9 mouse cellular contexts compared by ENCODE assay signal in genomic region chr8:69789731-69790130, GRCm38 (mm10). TPM values are rescaled to one million over a fixed set of nuclear protein-coding genes. Genes with fewer than 3 reads are reported as not detected.
A peak's percentile ranks its signal among the peaks of the same experiment; 100 is the strongest.
DNase-seq lines count a peak whose midpoint lies in the region; ATAC-seq and TF ChIP-seq lines count a peak whose summit lies in the region.
"Had no signal": no experiment of that assay in that cellular context is flagged by ENCODE, and none has a peak within 500 bp of the region (broad histone marks: within the 10 kb centered on the region; RNA-seq: fewer than 3 reads in every experiment).

No protein-coding gene starts in this region.

- H3K4me2 ChIP-seq in hindbrain, postnatal 0 days (ENCODE audit: low read depth, low read length), result no peak overlapping the region
- H3K4me2 ChIP-seq in midbrain, embryonic 13.5 days (replicated peaks), result peak overlapping the region; percentile 82; the same call in 1 of the 2 replicates
- no peak overlapping the region for H3K4me2 ChIP-seq in midbrain, embryonic 15.5 days
- H3K4me2 ChIP-seq in limb, embryonic 14.5 days (replicated peaks; ENCODE audit: low read depth, low read length, severe bottlenecking), result peak overlapping the region; percentile 66

- H3K4me3 ChIP-seq in hindbrain, embryonic 10.5 days, result peak overlapping the region; percentile 100
- no peak overlapping the region for H3K4me3 ChIP-seq in hindbrain, postnatal 0 days (ENCODE audit: low read length)
- H3K4me3 ChIP-seq in midbrain, embryonic 13.5 days (replicated peaks), result peak overlapping the region; percentile 100; the same call in 1 of the 2 replicates
- H3K4me3 ChIP-seq in midbrain, embryonic 15.5 days, result no peak overlapping the region
- peak overlapping the region; percentile 100 for H3K4me3 ChIP-seq in embryonic facial prominence, embryonic 10.5 days
- peak overlapping the region; percentile 99; the same call in 1 of the 2 replicates for H3K4me3 ChIP-seq in limb, embryonic 14.5 days (replicated peaks; ENCODE audit: low read length)

- no peak for DNase-seq in hindbrain, embryonic 10.5 days (ENCODE audit: low spot score)
- DNase-seq in hindbrain, postnatal 0 days (ENCODE audit: low spot score), result no peak
- DNase-seq in embryonic facial prominence, embryonic 10.5 days (ENCODE audit: low spot score), result no peak
- DNase-seq in limb, embryonic 14.5 days (ENCODE audit: low spot score), result no peak
- no peak for DNase-seq in gastrocnemius, postnatal 4 days (ENCODE audit: low spot score in 2 of 2)

- no peak for ATAC-seq in hindbrain, postnatal 0 days
- no peak for ATAC-seq in midbrain, embryonic 13.5 days
- ATAC-seq in midbrain, embryonic 15.5 days (replicated peaks), result no peak
- no peak for ATAC-seq in limb, embryonic 14.5 days (ENCODE audit: low FRiP score, low read depth)
- ATAC-seq in CD4-positive, CD25-positive, alpha-beta regulatory T cell, adult 4 months, result no peak

- peaks cover 28% of the 10 kb centered on the region for H3K4me1 ChIP-seq in hindbrain, embryonic 10.5 days (replicated peaks)
- H3K4me1 ChIP-seq in hindbrain, postnatal 0 days (ENCODE audit: insufficient read depth, low read length), result peaks cover 15% of the 10 kb centered on the region; the same call in 1 of the 2 replicates
- peaks cover 27% of the 10 kb centered on the region for H3K4me1 ChIP-seq in midbrain, embryonic 13.5 days (replicated peaks)
- H3K4me1 ChIP-seq in midbrain, embryonic 15.5 days, result peaks cover 29% of the 10 kb centered on the region
- H3K4me1 ChIP-seq in embryonic facial prominence, embryonic 10.5 days, result peaks cover 25% of the 10 kb centered on the region
- peaks cover 16% of the 10 kb centered on the region for H3K4me1 ChIP-seq in limb, embryonic 14.5 days (ENCODE audit: control insufficient read depth, insufficient read depth, low read length)

- no peaks in the 10 kb centered on the region for H3K27me3 ChIP-seq in hindbrain, embryonic 10.5 days (ENCODE audit: insufficient read depth, poor library complexity, severe bottlenecking)
- no peaks in the 10 kb centered on the region for H3K27me3 ChIP-seq in hindbrain, postnatal 0 days (ENCODE audit: insufficient read depth, low read length)
- H3K27me3 ChIP-seq in midbrain, embryonic 13.5 days, result no peaks in the 10 kb centered on the region
- H3K27me3 ChIP-seq in midbrain, embryonic 15.5 days (replicated peaks), result no peaks in the 10 kb centered on the region
- H3K27me3 ChIP-seq in embryonic facial prominence, embryonic 10.5 days (replicated peaks; ENCODE audit: low read depth, poor library complexity, severe bottlenecking), result no peaks in the 10 kb centered on the region
- no peaks in the 10 kb centered on the region for H3K27me3 ChIP-seq in limb, embryonic 14.5 days (ENCODE audit: control insufficient read depth, insufficient read depth, low read length)

- WGBS in hindbrain, embryonic 10.5 days, result 76% methylated on average over 5 of the region's 5 CpGs
- WGBS in hindbrain, postnatal 0 days, result 76% methylated on average over 5 of the region's 5 CpGs
- WGBS in midbrain, embryonic 13.5 days, result 75% methylated on average over 5 of the region's 5 CpGs
- WGBS in midbrain, embryonic 15.5 days, result 73% methylated on average over 5 of the region's 5 CpGs
- 72% methylated on average over 5 of the region's 5 CpGs for WGBS in embryonic facial prominence, embryonic 10.5 days
- 68% methylated on average over 5 of the region's 5 CpGs for WGBS in limb, embryonic 14.5 days

- no peaks in the 10 kb centered on the region for H3K9me3 ChIP-seq in hindbrain, embryonic 10.5 days
- no peaks in the 10 kb centered on the region for H3K9me3 ChIP-seq in hindbrain, postnatal 0 days (ENCODE audit: low read length)
- no peaks in the 10 kb centered on the region for H3K9me3 ChIP-seq in midbrain, embryonic 13.5 days
- no peaks in the 10 kb centered on the region for H3K9me3 ChIP-seq in midbrain, embryonic 15.5 days
- no peaks in the 10 kb centered on the region for H3K9me3 ChIP-seq in embryonic facial prominence, embryonic 10.5 days
- no peaks in the 10 kb centered on the region for H3K9me3 ChIP-seq in limb, embryonic 14.5 days (ENCODE audit: control insufficient read depth, low read length)

- no peak overlapping the region for H3K9ac ChIP-seq in hindbrain, postnatal 0 days (replicated peaks; ENCODE audit: low read length)
- no peak overlapping the region for H3K9ac ChIP-seq in midbrain, embryonic 13.5 days (replicated peaks)
- H3K9ac ChIP-seq in midbrain, embryonic 15.5 days, result no peak overlapping the region
- no peak overlapping the region for H3K9ac ChIP-seq in limb, embryonic 14.5 days (ENCODE audit: low read depth, low read length, severe bottlenecking)

- peaks cover 22% of the 10 kb centered on the region for H3K36me3 ChIP-seq in hindbrain, embryonic 10.5 days
- H3K36me3 ChIP-seq in hindbrain, postnatal 0 days (ENCODE audit: insufficient read depth, low read length), result peaks cover 2% of the 10 kb centered on the region; the same call in 1 of the 2 replicates
- peaks cover 16% of the 10 kb centered on the region for H3K36me3 ChIP-seq in midbrain, embryonic 13.5 days
- peaks cover 8% of the 10 kb centered on the region for H3K36me3 ChIP-seq in midbrain, embryonic 15.5 days (replicated peaks)
- peaks cover 22% of the 10 kb centered on the region for H3K36me3 ChIP-seq in embryonic facial prominence, embryonic 10.5 days (replicated peaks)
- H3K36me3 ChIP-seq in limb, embryonic 14.5 days (ENCODE audit: control insufficient read depth, insufficient read depth, low read length), result peaks cover 11% of the 10 kb centered on the region

- no peak for TF ChIP-seq CTCF in hindbrain, postnatal 0 days (IDR thresholded peaks at IDR 0.05; ENCODE audit: low read depth)

- no peak for TF ChIP-seq POLR2A in limb, embryonic 14.5 days (IDR thresholded peaks at IDR 0.05; ENCODE audit: borderline replicate concordance, extremely low read depth, insufficient read depth, insufficient read length)

- H3K27ac ChIP-seq in hindbrain, embryonic 10.5 days, result no peak overlapping the region
- H3K27ac ChIP-seq in hindbrain, postnatal 0 days, result no peak overlapping the region
- H3K27ac ChIP-seq in midbrain, embryonic 13.5 days, result no peak overlapping the region
- H3K27ac ChIP-seq in midbrain, embryonic 15.5 days, result no peak overlapping the region
- H3K27ac ChIP-seq in embryonic facial prominence, embryonic 10.5 days (replicated peaks), result 0 out of 2 replicates have a peak overlapping the region, but pooled peaks have one; percentile 96
- H3K27ac ChIP-seq in limb, embryonic 14.5 days (replicated peaks; ENCODE audit: low read depth, low read length), result no peak overlapping the region

RNA-seq across cellular contexts. Expression of gene Atp13a1, which starts 1.2 kb away (rescaled TPM):
- polyA plus RNA-seq in hindbrain, embryonic 10.5 days (2016; fragmentation: Nextera tagmentation; extraction: Ambion mirVana), result 61.1 and 61.6 TPM in 2 replicates
- 85.9 and 93.1 TPM in 2 replicates for total RNA-seq in hindbrain, postnatal 0 days (2014; rRNA removed)
- polyA plus RNA-seq in hindbrain, postnatal 0 days (2015; fragmentation: Nextera tagmentation; extraction: Ambion mirVana), result 38.9 and 39.1 TPM in 2 replicates
- 46.6 and 49.0 TPM in 2 replicates for polyA plus RNA-seq in midbrain, embryonic 13.5 days (2015; fragmentation: Nextera tagmentation; extraction: Ambion mirVana)
- polyA plus RNA-seq in midbrain, embryonic 15.5 days (2015; fragmentation: Nextera tagmentation; extraction: Ambion mirVana), result 59.1 and 59.8 TPM in 2 replicates
- 59.8 and 65.8 TPM in 2 replicates for polyA plus RNA-seq in embryonic facial prominence, embryonic 10.5 days (2016; fragmentation: Nextera tagmentation; extraction: Ambion mirVana)
- 79.7 and 118 TPM in 2 replicates for polyA plus RNA-seq in limb, embryonic 14.5 days (2012; rRNA removed)
- 44.8 and 47.8 TPM in 2 replicates for polyA plus RNA-seq in limb, embryonic 14.5 days (2014; fragmentation: Nextera tagmentation; extraction: Ambion mirVana)
- 10 to 100 TPM; 20.4 to 28.0 TPM for polyA plus RNA-seq in CD4-positive, CD25-positive, alpha-beta regulatory T cell, adult 4 months (2017; shearing (Covaris generic))
- total RNA-seq in gastrocnemius, postnatal 4 days (2021), result 10 to 100 TPM; 21.3 to 22.3 TPM

RNA-seq across cellular contexts. Expression of gene Zfp866, which starts 1.2 kb away (rescaled TPM):
- polyA plus RNA-seq in hindbrain, embryonic 10.5 days (2016; fragmentation: Nextera tagmentation; extraction: Ambion mirVana), result 31.5 and 33.1 TPM in 2 replicates
- 38.6 and 39.8 TPM in 2 replicates for total RNA-seq in hindbrain, postnatal 0 days (2014; rRNA removed)
- 18.5 and 18.6 TPM in 2 replicates for polyA plus RNA-seq in hindbrain, postnatal 0 days (2015; fragmentation: Nextera tagmentation; extraction: Ambion mirVana)
- 49.1 and 51.7 TPM in 2 replicates for polyA plus RNA-seq in midbrain, embryonic 13.5 days (2015; fragmentation: Nextera tagmentation; extraction: Ambion mirVana)
- polyA plus RNA-seq in midbrain, embryonic 15.5 days (2015; fragmentation: Nextera tagmentation; extraction: Ambion mirVana), result 46.1 and 47.4 TPM in 2 replicates
- polyA plus RNA-seq in embryonic facial prominence, embryonic 10.5 days (2016; fragmentation: Nextera tagmentation; extraction: Ambion mirVana), result 33.3 and 34.7 TPM in 2 replicates
- polyA plus RNA-seq in limb, embryonic 14.5 days (2012; rRNA removed), result 24.8 and 29.5 TPM in 2 replicates
- 30.6 and 36.0 TPM in 2 replicates for polyA plus RNA-seq in limb, embryonic 14.5 days (2014; fragmentation: Nextera tagmentation; extraction: Ambion mirVana)
- polyA plus RNA-seq in CD4-positive, CD25-positive, alpha-beta regulatory T cell, adult 4 months (2017; shearing (Covaris generic)), result 10 to 100 TPM; 16.4 to 23.9 TPM
- total RNA-seq in gastrocnemius, postnatal 4 days (2021), result 10 to 100 TPM; 18.9 to 21.5 TPM

RNA-seq across cellular contexts. Expression of gene Gm20422, which starts 15.0 kb away (rescaled TPM):
- 0.58 and 1.1 TPM in 2 replicates for polyA plus RNA-seq in hindbrain, embryonic 10.5 days (2016; fragmentation: Nextera tagmentation; extraction: Ambion mirVana)
- total RNA-seq in hindbrain, postnatal 0 days (2014; rRNA removed), result not detected in 2 replicates
- polyA plus RNA-seq in hindbrain, postnatal 0 days (2015; fragmentation: Nextera tagmentation; extraction: Ambion mirVana), result 0.34 and 0.61 TPM in 2 replicates
- polyA plus RNA-seq in midbrain, embryonic 13.5 days (2015; fragmentation: Nextera tagmentation; extraction: Ambion mirVana), result 0.24 and 1.1 TPM in 2 replicates
- 0.23 TPM in 1 of 2 replicates, not detected in the other for polyA plus RNA-seq in midbrain, embryonic 15.5 days (2015; fragmentation: Nextera tagmentation; extraction: Ambion mirVana)
- polyA plus RNA-seq in embryonic facial prominence, embryonic 10.5 days (2016; fragmentation: Nextera tagmentation; extraction: Ambion mirVana), result 1.2 TPM in 1 of 2 replicates, not detected in the other
- polyA plus RNA-seq in limb, embryonic 14.5 days (2012; rRNA removed), result 1.1 TPM in 1 of 2 replicates, not detected in the other
- polyA plus RNA-seq in limb, embryonic 14.5 days (2014; fragmentation: Nextera tagmentation; extraction: Ambion mirVana), result 0.62 and 1.5 TPM in 2 replicates
- 1 to 10 TPM; 2.1 to 3.2 TPM for polyA plus RNA-seq in CD4-positive, CD25-positive, alpha-beta regulatory T cell, adult 4 months (2017; shearing (Covaris generic))
- 1 to 10 TPM; 4.0 to 6.3 TPM for total RNA-seq in gastrocnemius, postnatal 4 days (2021)
- polyA plus RNA-seq: macrophage had no signal

RNA-seq across cellular contexts. Expression of gene Gmip, which starts 18.7 kb away (rescaled TPM):
- 10.4 and 16.5 TPM in 2 replicates for polyA plus RNA-seq in hindbrain, embryonic 10.5 days (2016; fragmentation: Nextera tagmentation; extraction: Ambion mirVana)
- 28.8 and 42.7 TPM in 2 replicates for total RNA-seq in hindbrain, postnatal 0 days (2014; rRNA removed)
- 23.6 and 27.9 TPM in 2 replicates for polyA plus RNA-seq in hindbrain, postnatal 0 days (2015; fragmentation: Nextera tagmentation; extraction: Ambion mirVana)
- polyA plus RNA-seq in midbrain, embryonic 13.5 days (2015; fragmentation: Nextera tagmentation; extraction: Ambion mirVana), result 31.8 and 37.0 TPM in 2 replicates
- polyA plus RNA-seq in midbrain, embryonic 15.5 days (2015; fragmentation: Nextera tagmentation; extraction: Ambion mirVana), result 38.5 and 43.2 TPM in 2 replicates
- 9.6 and 10.6 TPM in 2 replicates for polyA plus RNA-seq in embryonic facial prominence, embryonic 10.5 days (2016; fragmentation: Nextera tagmentation; extraction: Ambion mirVana)
- 25.4 and 27.8 TPM in 2 replicates for polyA plus RNA-seq in limb, embryonic 14.5 days (2012; rRNA removed)
- 7.7 and 8.5 TPM in 2 replicates for polyA plus RNA-seq in limb, embryonic 14.5 days (2014; fragmentation: Nextera tagmentation; extraction: Ambion mirVana)
- polyA plus RNA-seq in CD4-positive, CD25-positive, alpha-beta regulatory T cell, adult 4 months (2017; shearing (Covaris generic)), result 100 to 1,000 TPM in 1 of 2 experiments, 10 to 100 TPM in 1; 71.9 to 150 TPM
- 10 to 100 TPM; 10.3 to 11.6 TPM for total RNA-seq in gastrocnemius, postnatal 4 days (2021)

RNA-seq across cellular contexts. Expression of gene Lpar2, which starts 32.5 kb away (rescaled TPM):
- 0.63 and 0.73 TPM in 2 replicates for polyA plus RNA-seq in hindbrain, embryonic 10.5 days (2016; fragmentation: Nextera tagmentation; extraction: Ambion mirVana)
- 5.2 and 5.4 TPM in 2 replicates for total RNA-seq in hindbrain, postnatal 0 days (2014; rRNA removed)
- 0.45 and 0.50 TPM in 2 replicates for polyA plus RNA-seq in hindbrain, postnatal 0 days (2015; fragmentation: Nextera tagmentation; extraction: Ambion mirVana)
- polyA plus RNA-seq in midbrain, embryonic 13.5 days (2015; fragmentation: Nextera tagmentation; extraction: Ambion mirVana), result 0.58 and 0.64 TPM in 2 replicates
- polyA plus RNA-seq in midbrain, embryonic 15.5 days (2015; fragmentation: Nextera tagmentation; extraction: Ambion mirVana), result 0.76 and 0.80 TPM in 2 replicates
- 1.0 and 1.1 TPM in 2 replicates for polyA plus RNA-seq in embryonic facial prominence, embryonic 10.5 days (2016; fragmentation: Nextera tagmentation; extraction: Ambion mirVana)
- polyA plus RNA-seq in limb, embryonic 14.5 days (2012; rRNA removed), result 4.1 and 6.4 TPM in 2 replicates
- 1.5 TPM in 2 replicates for polyA plus RNA-seq in limb, embryonic 14.5 days (2014; fragmentation: Nextera tagmentation; extraction: Ambion mirVana)
- under 1 TPM; 0.74 to 0.75 TPM for polyA plus RNA-seq in CD4-positive, CD25-positive, alpha-beta regulatory T cell, adult 4 months (2017; shearing (Covaris generic))
- total RNA-seq in gastrocnemius, postnatal 4 days (2021), result under 1 TPM; 0.22 to 0.31 TPM

Comparison
In these comparisons a context has a peak if more than half of its experiments do, and no peak if none do; other contexts are left out.
1. H3K4me3 ChIP-seq: peak in hindbrain, embryonic 10.5 days (single experiment), midbrain, embryonic 13.5 days (single experiment), embryonic facial prominence, embryonic 10.5 days (single experiment) and limb, embryonic 14.5 days (single experiment); none in hindbrain, postnatal 0 days (single experiment) and midbrain, embryonic 15.5 days (single experiment).
2. H3K4me2 ChIP-seq: peak in midbrain, embryonic 13.5 days (single experiment) and limb, embryonic 14.5 days (single experiment); none in hindbrain, postnatal 0 days (single experiment) and midbrain, embryonic 15.5 days (single experiment).